Mouse (Mus musculus) intestine, embryonic 14.5 days (tissue): Measurements from ENCODE around the gene Zbtb20. TPM values are rescaled to one million over a fixed set of nuclear protein-coding genes. Genes with fewer than 3 reads are reported as not detected.

Experiments
- ATAC-seq: fragments of 200-750 bp; cut with Nextera tagmentation; replicated peaks from 2 replicates; pipeline ENCODE4 v1.8.0; 2017; ENCODE audit warnings: low read depth, moderate number of reproducible peaks, moderate TSS enrichment, moderate library complexity; ENCODE audit not compliant: low FRiP score, low TSS enrichment
- DNase-seq: peaks from one replicate; pipeline ENCODE4 v3.0.0-alpha.2; 2018; ENCODE audit warnings: low spot score
- H3K27ac ChIP-seq: fragments of 300-500 bp; sonication (generic); 2 replicates; pipeline ENCODE4 v1.5.1; 2014; ENCODE audit warnings: low read depth, mild to moderate bottlenecking, control low read depth
- H3K27me3 ChIP-seq: fragments of 300-500 bp; sonication (generic); replicated peaks from 2 replicates; pipeline ENCODE4 v1.6.1; 2014; ENCODE audit warnings: low read length, control low read depth; ENCODE audit not compliant: control insufficient read depth, insufficient read depth
- H3K36me3 ChIP-seq: fragments of 300-500 bp; sonication (generic); 2 replicates; pipeline ENCODE4 v1.6.1; 2014; ENCODE audit warnings: low read length, control low read depth; ENCODE audit not compliant: control insufficient read depth, insufficient read depth
- H3K4me1 ChIP-seq: fragments of 300-500 bp; sonication (generic); replicated peaks from 2 replicates; pipeline ENCODE4 v1.6.1; 2014; ENCODE audit warnings: low read length, control low read depth, mixed read lengths; ENCODE audit not compliant: control insufficient read depth, insufficient read depth
- H3K4me2 ChIP-seq: fragments of 300-500 bp; sonication (generic); 2 replicates; pipeline ENCODE4 v1.6.1; 2014; ENCODE audit warnings: low read length
- H3K4me3 ChIP-seq: fragments of 300-500 bp; sonication (generic); 2 replicates; pipeline ENCODE4 v1.5.1; 2014; ENCODE audit warnings: low read depth, low read length, control low read depth, mixed read lengths
- H3K9ac ChIP-seq: fragments of 300-500 bp; sonication (generic); 2 replicates; pipeline ENCODE4 v1.6.1; 2014; ENCODE audit warnings: mild to moderate bottlenecking, low read length
- H3K9me3 ChIP-seq: fragments of 300-500 bp; sonication (generic); 2 replicates; pipeline ENCODE4 v1.6.1; 2016; ENCODE audit warnings: low read length, control low read depth; ENCODE audit not compliant: control insufficient read depth
- WGBS: fragments of 180-500 bp; shearing (Covaris S2); extraction: QIAGEN DNeasy Blood & Tissue Kit; methylation state at CpG from one replicate; pipeline ENCODE4 v1.1.7; 2014; 5-methylcytosine and 5-hydroxymethylcytosine counted together
- polyA plus RNA-seq: library from polyadenylated mRNA; unstranded; fragments of >200 nt; fragmentation: Nextera tagmentation; extraction: Ambion mirVana; gene quantifications from 2 replicates; pipeline ENCODE4 v1.2.1, GENCODE M21; 2014

Zbtb20 gene
- polyA plus RNA-seq, 1 experiment from 2014 or later, result 27.3 TPM

GRCm38 (mm10) chr16:43029243-43029642, 153.6 kb downstream of the Zbtb20 start:
- H3K4me3 ChIP-seq, result no peak overlapping the region
- ATAC-seq (no peak), DNase-seq (no peak)
- H3K9me3 ChIP-seq, result no peaks in the 10 kb centered on the region
- no peaks in the 10 kb centered on the region for H3K4me1 ChIP-seq
- no peaks in the 10 kb centered on the region for H3K27me3 ChIP-seq
- H3K9ac ChIP-seq, result no peak overlapping the region
- 43% methylated on average over 3 of the region's 3 CpGs for WGBS
- no peak overlapping the region for H3K4me2 ChIP-seq
- H3K27ac ChIP-seq, result no peak overlapping the region
- H3K36me3 ChIP-seq, result no peaks in the 10 kb centered on the region

GRCm38 (mm10) chr16:43035709-43036108, 160.0 kb downstream of the Zbtb20 start:
- Histone ChIP-seq H3K9me3 (no peaks in the 10 kb centered on the region), H3K4me2 (no peak overlapping the region), H3K4me3 (no peak overlapping the region), H3K27me3 (no peaks in the 10 kb centered on the region), H3K4me1 (no peaks in the 10 kb centered on the region), H3K27ac (no peak overlapping the region), H3K36me3 (no peaks in the 10 kb centered on the region), H3K9ac (no peak overlapping the region)
- WGBS, result 48% methylated on average over 6 of the region's 6 CpGs
- DNase-seq (no peak), ATAC-seq (no peak)

GRCm38 (mm10) chr16:43036510-43036909, 160.8 kb downstream of the Zbtb20 start:
- DNase-seq (no peak), ATAC-seq (no peak)
- H3K9ac ChIP-seq, result no peak overlapping the region
- H3K27ac ChIP-seq, result no peak overlapping the region
- H3K27me3 ChIP-seq, result no peaks in the 10 kb centered on the region
- H3K4me1 ChIP-seq, result no peaks in the 10 kb centered on the region
- no peak overlapping the region for H3K4me3 ChIP-seq
- no peak overlapping the region for H3K4me2 ChIP-seq
- H3K36me3 ChIP-seq, result no peaks in the 10 kb centered on the region
- H3K9me3 ChIP-seq, result no peaks in the 10 kb centered on the region
- 68% methylated on average over 5 of the region's 5 CpGs for WGBS

GRCm38 (mm10) chr16:43037320-43037719, 161.6 kb downstream of the Zbtb20 start:
- ATAC-seq (no peak), DNase-seq (no peak)
- no peak overlapping the region for H3K4me3 ChIP-seq
- no peak overlapping the region for H3K9ac ChIP-seq
- no peaks in the 10 kb centered on the region for H3K27me3 ChIP-seq
- 89% methylated on average over 4 of the region's 4 CpGs for WGBS
- H3K9me3 ChIP-seq, result no peaks in the 10 kb centered on the region
- H3K4me1 ChIP-seq, result no peaks in the 10 kb centered on the region
- H3K36me3 ChIP-seq, result no peaks in the 10 kb centered on the region
- H3K27ac ChIP-seq, result no peak overlapping the region
- H3K4me2 ChIP-seq, result no peak overlapping the region

GRCm38 (mm10) chr16:43045611-43046010, 169.9 kb downstream of the Zbtb20 start:
- H3K27me3 ChIP-seq, result no peaks in the 10 kb centered on the region
- no peaks in the 10 kb centered on the region for H3K4me1 ChIP-seq
- ATAC-seq (no peak), DNase-seq (no peak)
- H3K4me3 ChIP-seq, result no peak overlapping the region
- H3K27ac ChIP-seq, result no peak overlapping the region
- no peak overlapping the region for H3K4me2 ChIP-seq
- H3K36me3 ChIP-seq, result no peaks in the 10 kb centered on the region
- no peaks in the 10 kb centered on the region for H3K9me3 ChIP-seq
- no peak overlapping the region for H3K9ac ChIP-seq

GRCm38 (mm10) chr16:43046686-43047085, 171.0 kb downstream of the Zbtb20 start:
- WGBS, result 87% methylated on average over 3 of the region's 3 CpGs
- ATAC-seq, result no peak
- no peaks in the 10 kb centered on the region for H3K27me3 ChIP-seq
- no peaks in the 10 kb centered on the region for H3K36me3 ChIP-seq
- H3K9me3 ChIP-seq, result no peaks in the 10 kb centered on the region
- no peak overlapping the region for H3K4me2 ChIP-seq
- H3K27ac ChIP-seq, result no peak overlapping the region
- no peak overlapping the region for H3K9ac ChIP-seq
- no peaks in the 10 kb centered on the region for H3K4me1 ChIP-seq
- no peak overlapping the region for H3K4me3 ChIP-seq
- no peak for DNase-seq

- Histone ChIP-seq H3K27ac (no peak overlapping the region), H3K4me1 (no peaks in the 10 kb centered on the region), H3K4me2 (no peak overlapping the region), H3K4me3 (no peak overlapping the region), H3K27me3 (no peaks in the 10 kb centered on the region), H3K36me3 (no peaks in the 10 kb centered on the region), H3K9ac (no peak overlapping the region), H3K9me3 (no peaks in the 10 kb centered on the region)
- 49% methylated on average over 3 of the region's 3 CpGs for WGBS
- ATAC-seq, result peak; percentile 86
- no peak for DNase-seq
These were observed 194.1 kb downstream of the Zbtb20 start for GRCm38 (mm10) chr16:43069666-43070295.

GRCm38 (mm10) chr16:43071875-43072274, 196.2 kb downstream of the Zbtb20 start:
- Histone ChIP-seq H3K36me3 (no peaks in the 10 kb centered on the region), H3K27me3 (no peaks in the 10 kb centered on the region), H3K4me3 (no peak overlapping the region), H3K4me1 (no peaks in the 10 kb centered on the region), H3K9ac (no peak overlapping the region), H3K4me2 (no peak overlapping the region), H3K27ac (no peak overlapping the region), H3K9me3 (no peaks in the 10 kb centered on the region)
- DNase-seq, result no peak
- 84% methylated on average over 3 of the region's 3 CpGs for WGBS
- no peak for ATAC-seq

GRCm38 (mm10) chr16:43072818-43073594, 197.3 kb downstream of the Zbtb20 start:
- no peak overlapping the region for H3K27ac ChIP-seq
- no peak for DNase-seq
- H3K36me3 ChIP-seq, result no peaks in the 10 kb centered on the region
- no peaks in the 10 kb centered on the region for H3K4me1 ChIP-seq
- no peak for ATAC-seq
- no peak overlapping the region for H3K9ac ChIP-seq
- no peaks in the 10 kb centered on the region for H3K9me3 ChIP-seq
- WGBS, result 85% methylated on average over 5 of the region's 5 CpGs
- no peak overlapping the region for H3K4me2 ChIP-seq
- no peak overlapping the region for H3K4me3 ChIP-seq
- H3K27me3 ChIP-seq, result no peaks in the 10 kb centered on the region
